Mouse (Mus musculus): ENCODE measurements around the gene Gm26566. TPM values are rescaled to one million over a fixed set of nuclear protein-coding genes. Genes with fewer than 3 reads are reported as not detected.
A peak's percentile ranks its signal among the peaks of the same experiment; 100 is the strongest.
"Not testable (repeated sequence)": the region's sequence is repeated elsewhere in the genome, so short reads cannot be mapped to it uniquely, and the experiment has no call there.

The Gm26566 gene
- polyA plus RNA-seq, 1 experiment: 0.86 TPM

GRCm38 (mm10) chr4:88742771-88743371 lies 21.3 kb downstream of the Gm26566 start:
- H3K27ac ChIP-seq (ENCODE audit: control insufficient read depth, insufficient read depth, low read length): no peak overlapping the region; the same call in 1 of the 2 replicates
- no peak overlapping the region for H3K4me3 ChIP-seq (ENCODE audit: control insufficient read depth, insufficient read depth, low read length)
- peaks cover 4% of the 10 kb centered on the region for H3K4me1 ChIP-seq (replicated peaks; ENCODE audit: control insufficient read depth, insufficient read depth, low read length)
- TF ChIP-seq POLR2A (IDR thresholded peaks at IDR 0.05; ENCODE audit: control insufficient read depth, extremely low read depth, insufficient read depth, low read length, poor library complexity) (no peak), CTCF (IDR thresholded peaks at IDR 0.05; ENCODE audit: borderline replicate concordance, control insufficient read depth, extremely low read depth, insufficient read depth, low read length, poor library complexity) (no peak)
- no peak for DNase-seq
- 8% methylated on average over 7 of the region's 7 CpGs for WGBS
- no peaks in the 10 kb centered on the region for H3K27me3 ChIP-seq (ENCODE audit: control insufficient read depth, insufficient read depth, low read length)
- no peaks in the 10 kb centered on the region for H3K36me3 ChIP-seq (ENCODE audit: control insufficient read depth, insufficient read depth, low read length)

GRCm38 (mm10) chr4:88744207-88744606 lies 22.6 kb downstream of the Gm26566 start:
- Histone ChIP-seq H3K4me1 (replicated peaks; ENCODE audit: control insufficient read depth, insufficient read depth, low read length) (peaks cover 4% of the 10 kb centered on the region), H3K36me3 (ENCODE audit: control insufficient read depth, insufficient read depth, low read length) (no peaks in the 10 kb centered on the region), H3K27ac (ENCODE audit: control insufficient read depth, insufficient read depth, low read length) (no peak overlapping the region), H3K27me3 (ENCODE audit: control insufficient read depth, insufficient read depth, low read length) (no peaks in the 10 kb centered on the region), H3K4me3 (ENCODE audit: control insufficient read depth, insufficient read depth, low read length) (no peak overlapping the region)
- DNase-seq: peak; percentile 22
- TF ChIP-seq POLR2A (IDR thresholded peaks at IDR 0.05; ENCODE audit: control insufficient read depth, extremely low read depth, insufficient read depth, low read length, poor library complexity): no peak
- WGBS: 86% methylated on average over 3 of the region's 3 CpGs

- Histone ChIP-seq H3K4me1 (replicated peaks; ENCODE audit: control insufficient read depth, insufficient read depth, low read length) (no peaks in the 10 kb centered on the region), H3K27ac (ENCODE audit: control insufficient read depth, insufficient read depth, low read length) (no peak overlapping the region), H3K4me3 (ENCODE audit: control insufficient read depth, insufficient read depth, low read length) (no peak overlapping the region), H3K27me3 (ENCODE audit: control insufficient read depth, insufficient read depth, low read length) (no peaks in the 10 kb centered on the region), H3K36me3 (ENCODE audit: control insufficient read depth, insufficient read depth, low read length) (no peaks in the 10 kb centered on the region)
- TF ChIP-seq CTCF (IDR thresholded peaks at IDR 0.05; ENCODE audit: borderline replicate concordance, control insufficient read depth, extremely low read depth, insufficient read depth, low read length, poor library complexity): no peak
- no peak for TF ChIP-seq POLR2A (IDR thresholded peaks at IDR 0.05; ENCODE audit: control insufficient read depth, extremely low read depth, insufficient read depth, low read length, poor library complexity)
- DNase-seq: no peak
- WGBS: 94% methylated on average over 6 of the region's 6 CpGs
These were observed 28.3 kb downstream of the Gm26566 start for GRCm38 (mm10) chr4:88749926-88750325.

GRCm38 (mm10) chr4:88754818-88755340 lies 33.3 kb downstream of the Gm26566 start, which contains the start of gene Gm13271:
Gene Gm13271 (plus strand): TSS chr4:88754868.
- 96% methylated on average over 15 of the region's 15 CpGs for WGBS
- peak; percentile 80 for DNase-seq

GRCm38 (mm10) chr4:88756581-88757513 lies 35.2 kb downstream of the Gm26566 start:
- not testable (repeated sequence) for H3K36me3 ChIP-seq (ENCODE audit: control insufficient read depth, insufficient read depth, low read length); H3K4me1 ChIP-seq (replicated peaks; ENCODE audit: control insufficient read depth, insufficient read depth, low read length); H3K27me3 ChIP-seq (ENCODE audit: control insufficient read depth, insufficient read depth, low read length)
- peak overlapping the region; percentile 69 for H3K27ac ChIP-seq (ENCODE audit: control insufficient read depth, insufficient read depth, low read length)
- peak overlapping the region; percentile 58 for H3K4me3 ChIP-seq (ENCODE audit: control insufficient read depth, insufficient read depth, low read length)
- TF ChIP-seq POLR2A (IDR thresholded peaks at IDR 0.05; ENCODE audit: control insufficient read depth, extremely low read depth, insufficient read depth, low read length, poor library complexity): peak; percentile 14; the same call in 1 of the 2 replicates
- 7% methylated on average over 29 of the region's 31 CpGs for WGBS
- DNase-seq: peak; percentile 25

More at GRCm38 (mm10) chr4:88754818-88755340, 33.3 kb downstream of the Gm26566 start, which contains the start of gene Gm13271:
- not testable (repeated sequence) for H3K4me1 ChIP-seq (replicated peaks; ENCODE audit: control insufficient read depth, insufficient read depth, low read length); H3K36me3 ChIP-seq (ENCODE audit: control insufficient read depth, insufficient read depth, low read length); H3K27me3 ChIP-seq (ENCODE audit: control insufficient read depth, insufficient read depth, low read length); H3K4me3 ChIP-seq (ENCODE audit: control insufficient read depth, insufficient read depth, low read length); H3K27ac ChIP-seq (ENCODE audit: control insufficient read depth, insufficient read depth, low read length)

GRCm38 (mm10) chr4:88757628-88758031 lies 36.0 kb downstream of the Gm26566 start:
- WGBS: 0% methylated on average over 21 of the region's 21 CpGs
- not testable (repeated sequence) for H3K36me3 ChIP-seq (ENCODE audit: control insufficient read depth, insufficient read depth, low read length); H3K27ac ChIP-seq (ENCODE audit: control insufficient read depth, insufficient read depth, low read length); H3K4me1 ChIP-seq (replicated peaks; ENCODE audit: control insufficient read depth, insufficient read depth, low read length); H3K27me3 ChIP-seq (ENCODE audit: control insufficient read depth, insufficient read depth, low read length)
- DNase-seq: peak; percentile 92
- H3K4me3 ChIP-seq (ENCODE audit: control insufficient read depth, insufficient read depth, low read length): peak overlapping the region; percentile 58
- TF ChIP-seq CTCF (IDR thresholded peaks at IDR 0.05; ENCODE audit: borderline replicate concordance, control insufficient read depth, extremely low read depth, insufficient read depth, low read length, poor library complexity): peak; percentile 53

GRCm38 (mm10) chr4:88758751-88759150 lies 37.1 kb downstream of the Gm26566 start:
- WGBS: 96% methylated on average over 9 of the region's 9 CpGs
- not testable (repeated sequence) for H3K36me3 ChIP-seq (ENCODE audit: control insufficient read depth, insufficient read depth, low read length); H3K27me3 ChIP-seq (ENCODE audit: control insufficient read depth, insufficient read depth, low read length); DNase-seq; H3K4me1 ChIP-seq (replicated peaks; ENCODE audit: control insufficient read depth, insufficient read depth, low read length); H3K27ac ChIP-seq (ENCODE audit: control insufficient read depth, insufficient read depth, low read length); H3K4me3 ChIP-seq (ENCODE audit: control insufficient read depth, insufficient read depth, low read length)

- DNase-seq: peak; percentile 52
- not testable (repeated sequence) for H3K4me1 ChIP-seq (replicated peaks; ENCODE audit: control insufficient read depth, insufficient read depth, low read length); H3K27me3 ChIP-seq (ENCODE audit: control insufficient read depth, insufficient read depth, low read length); H3K27ac ChIP-seq (ENCODE audit: control insufficient read depth, insufficient read depth, low read length); H3K36me3 ChIP-seq (ENCODE audit: control insufficient read depth, insufficient read depth, low read length)
- WGBS: 22% methylated on average over 10 of the region's 14 CpGs
- H3K4me3 ChIP-seq (ENCODE audit: control insufficient read depth, insufficient read depth, low read length): peak within 1 kb of the TSS; percentile 86
These were observed 38.1 kb downstream of the Gm26566 start, which contains the start of gene Gm13283 for GRCm38 (mm10) chr4:88759610-88760268. Gene Gm13283 (plus strand): TSS chr4:88760119.

Measured in thymus, adult 2 months (tissue).